Mouse (Mus musculus): ENCODE measurements around the gene Ltb. TPM values are rescaled to one million over a fixed set of nuclear protein-coding genes. Genes with fewer than 3 reads are reported as not detected.

The Ltb gene
- total RNA-seq (2015; ENCODE audit: low replicate concordance), result 1.8 and 8.0 TPM in 2 replicates
- 0.30 and 10.0 TPM in 2 replicates for total RNA-seq (2017; ENCODE audit: low replicate concordance)

- ATAC-seq (replicated peaks; ENCODE audit: low FRiP score, poor library complexity, severe bottlenecking), result no peak
Observed at GRCm38 (mm10) chr17:35193881-35194843, at the start of gene Ltb. TSS of gene Ltb (plus strand) at chr17:35194439.

- no peak for ATAC-seq (replicated peaks; ENCODE audit: low FRiP score, poor library complexity, severe bottlenecking)
Observed at GRCm38 (mm10) chr17:35146139-35146538, 48.1 kb upstream of the Ltb start.

GRCm38 (mm10) chr17:35147348-35147747 is 46.9 kb upstream of the Ltb start:
- ATAC-seq (replicated peaks; ENCODE audit: low FRiP score, poor library complexity, severe bottlenecking), result no peak

GRCm38 (mm10) chr17:35147922-35148639 is 46.2 kb upstream of the Ltb start:
- ATAC-seq (replicated peaks; ENCODE audit: low FRiP score, poor library complexity, severe bottlenecking), result no peak

- ATAC-seq (replicated peaks; ENCODE audit: low FRiP score, poor library complexity, severe bottlenecking), result no peak
Observed at GRCm38 (mm10) chr17:35152121-35152520, 42.1 kb upstream of the Ltb start.

- no peak for ATAC-seq (replicated peaks; ENCODE audit: low FRiP score, poor library complexity, severe bottlenecking)
Observed at GRCm38 (mm10) chr17:35153077-35153476, 41.2 kb upstream of the Ltb start.

GRCm38 (mm10) chr17:35153931-35154330 is 40.3 kb upstream of the Ltb start:
- no peak for ATAC-seq (replicated peaks; ENCODE audit: low FRiP score, poor library complexity, severe bottlenecking)

GRCm38 (mm10) chr17:35154616-35155015 is 39.6 kb upstream of the Ltb start:
- ATAC-seq (replicated peaks; ENCODE audit: low FRiP score, poor library complexity, severe bottlenecking), result no peak

GRCm38 (mm10) chr17:35155451-35155850 is 38.8 kb upstream of the Ltb start:
- ATAC-seq (replicated peaks; ENCODE audit: low FRiP score, poor library complexity, severe bottlenecking), result no peak

GRCm38 (mm10) chr17:35156461-35157200 is 37.6 kb upstream of the Ltb start:
- no peak for ATAC-seq (replicated peaks; ENCODE audit: low FRiP score, poor library complexity, severe bottlenecking)

- ATAC-seq (replicated peaks; ENCODE audit: low FRiP score, poor library complexity, severe bottlenecking), result no peak
Observed at GRCm38 (mm10) chr17:35157254-35157653, 37.0 kb upstream of the Ltb start.

GRCm38 (mm10) chr17:35157661-35158175 is 36.5 kb upstream of the Ltb start:
- no peak for ATAC-seq (replicated peaks; ENCODE audit: low FRiP score, poor library complexity, severe bottlenecking)

GRCm38 (mm10) chr17:35158850-35159593 is 35.2 kb upstream of the Ltb start:
- no peak for ATAC-seq (replicated peaks; ENCODE audit: low FRiP score, poor library complexity, severe bottlenecking)

- ATAC-seq (replicated peaks; ENCODE audit: low FRiP score, poor library complexity, severe bottlenecking), result no peak
Observed at GRCm38 (mm10) chr17:35159638-35160037, 34.6 kb upstream of the Ltb start.

GRCm38 (mm10) chr17:35161421-35161820 is 32.8 kb upstream of the Ltb start:
- ATAC-seq (replicated peaks; ENCODE audit: low FRiP score, poor library complexity, severe bottlenecking), result no peak

GRCm38 (mm10) chr17:35162121-35162520 is 32.1 kb upstream of the Ltb start:
- no peak for ATAC-seq (replicated peaks; ENCODE audit: low FRiP score, poor library complexity, severe bottlenecking)

GRCm38 (mm10) chr17:35162730-35163129 is 31.5 kb upstream of the Ltb start:
- ATAC-seq (replicated peaks; ENCODE audit: low FRiP score, poor library complexity, severe bottlenecking), result no peak

- ATAC-seq (replicated peaks; ENCODE audit: low FRiP score, poor library complexity, severe bottlenecking), result no peak
Observed at GRCm38 (mm10) chr17:35163326-35164081, 30.7 kb upstream of the Ltb start.

- no peak for ATAC-seq (replicated peaks; ENCODE audit: low FRiP score, poor library complexity, severe bottlenecking)
Observed at GRCm38 (mm10) chr17:35164218-35164567, 30.0 kb upstream of the Ltb start.
